Mouse (Mus musculus) myocyte (in vitro differentiated cells): ENCODE results near the gene Sebox. TPM values are rescaled to one million over a fixed set of nuclear protein-coding genes. Genes with fewer than 3 reads are reported as not detected.

Experiments
- H3K27me3 ChIP-seq: one replicate; pipeline ENCODE4 v1.6.1; 2011; ENCODE audit not compliant: control insufficient read depth, insufficient read depth, insufficient read length
- H3K36me3 ChIP-seq: one replicate; pipeline ENCODE4 v1.6.1; 2011; ENCODE audit not compliant: control insufficient read depth, insufficient read depth
- H3K4me2 ChIP-seq: one replicate; pipeline ENCODE4 v1.6.1; 2011; ENCODE audit warnings: low read depth, control low read depth
- H3K4me3 ChIP-seq: one replicate; pipeline ENCODE4 v1.5.1; 2011; ENCODE audit warnings: mild to moderate bottlenecking, control low read depth, moderate library complexity
- H3K79me2 ChIP-seq: one replicate; pipeline ENCODE4 v1.6.1; 2011; ENCODE audit not compliant: control insufficient read depth, insufficient read depth
- H3ac ChIP-seq: one replicate; pipeline ENCODE4 v1.6.1; 2011; ENCODE audit not compliant: control insufficient read depth, insufficient read length
- CEBPB ChIP-seq: IDR thresholded peaks from 2 replicates; pipeline ENCODE4 v1.6.1; 2011; ENCODE audit warnings: mild to moderate bottlenecking, moderate library complexity; ENCODE audit not compliant: poor library complexity, insufficient read depth, severe bottlenecking
- E2F4 ChIP-seq: IDR thresholded peaks from one replicate; pipeline ENCODE4 v1.6.1; 2011; ENCODE audit warnings: mild to moderate bottlenecking, control low read depth, moderate library complexity; ENCODE audit not compliant: insufficient read depth
- MAX ChIP-seq: IDR thresholded peaks from one replicate; pipeline ENCODE4 v1.6.1; 2011; ENCODE audit warnings: low read depth, mild to moderate bottlenecking, control low read depth
- MYOD1 ChIP-seq, 3 experiments: IDR thresholded peaks; one replicate each; pipeline ENCODE4 v1.6.1; 2011; ENCODE audit warnings: control low read depth in 2 of 3, low read depth in 2 of 3, mild to moderate bottlenecking in 2 of 3, moderate library complexity in 1 of 3; ENCODE audit not compliant: insufficient read length in 2 of 3, control insufficient read depth in 1 of 3
- MYOG ChIP-seq, 3 experiments: IDR thresholded peaks; one replicate each; pipeline ENCODE4 v1.6.1; 2011; ENCODE audit warnings: control low read depth in 2 of 3, low read depth in 2 of 3, mild to moderate bottlenecking in 2 of 3; ENCODE audit not compliant: insufficient read length in 2 of 3, control insufficient read depth in 1 of 3, insufficient read depth in 1 of 3
- POLR2A ChIP-seq: IDR thresholded peaks from one replicate; pipeline ENCODE4 v1.6.1; 2011; ENCODE audit warnings: low read depth, mild to moderate bottlenecking, control low read depth, moderate library complexity; ENCODE audit not compliant: insufficient read length
- POLR2AphosphoS2 ChIP-seq: IDR thresholded peaks from one replicate; pipeline ENCODE4 v1.6.1; 2011; ENCODE audit warnings: low read depth, control low read depth; ENCODE audit not compliant: insufficient read length
- REST ChIP-seq: IDR thresholded peaks from one replicate; pipeline ENCODE4 v1.6.1; 2011; ENCODE audit warnings: mild to moderate bottlenecking, control low read depth, moderate library complexity; ENCODE audit not compliant: insufficient read depth, insufficient read length
- SRF ChIP-seq: IDR thresholded peaks from one replicate; pipeline ENCODE4 v1.6.1; 2011; ENCODE audit warnings: low read depth; ENCODE audit not compliant: control insufficient read depth, insufficient read length
- TCF12 ChIP-seq: IDR thresholded peaks from one replicate; pipeline ENCODE4 v1.6.1; 2011; ENCODE audit warnings: mild to moderate bottlenecking, control low read depth; ENCODE audit not compliant: poor library complexity, insufficient read depth, severe bottlenecking
- TCF3 ChIP-seq: IDR thresholded peaks from one replicate; pipeline ENCODE4 v1.6.1; 2011; ENCODE audit warnings: low read depth, control low read depth; ENCODE audit not compliant: insufficient read length
- USF1 ChIP-seq: IDR thresholded peaks from one replicate; pipeline ENCODE4 v1.6.1; 2011; ENCODE audit warnings: low read depth, mild to moderate bottlenecking, control low read depth, moderate library complexity
- polyA plus RNA-seq: library from polyadenylated mRNA; unstranded; fragments of >200 nt; fragmentation: generic; extraction: Trizol; gene quantifications from one replicate; pipeline ENCODE4 v1.2.1, GENCODE M21; 2012; ENCODE audit warnings: missing spikeins

Sebox gene
- polyA plus RNA-seq, 1 experiment, result not detected

- Histone ChIP-seq H3K36me3 (no peaks in the 10 kb centered on the region), H3K4me3 (peak overlapping the region; percentile 24), H3ac (no peak overlapping the region), H3K27me3 (peaks cover 32% of the 10 kb centered on the region), H3K4me2 (peak overlapping the region; percentile 96), H3K79me2 (no peaks in the 10 kb centered on the region)
- no peak for TF ChIP-seq MYOG (IDR thresholded peaks at IDR 0.05; ENCODE audit: control insufficient read depth in 1 of 3, insufficient read depth in 1 of 3, insufficient read length in 2 of 3, low read depth in 2 of 3)
- TF ChIP-seq TCF3, result no peak
- peak; percentile 89 for TF ChIP-seq REST
- no peak for TF ChIP-seq POLR2AphosphoS2
- no peak for TF ChIP-seq POLR2A
- no peak for TF ChIP-seq MYOD1 (IDR thresholded peaks at IDR 0.05; ENCODE audit: control insufficient read depth in 1 of 3, insufficient read length in 2 of 3, low read depth in 2 of 3)
Observed at GRCm38 (mm10) chr11:78497071-78497541, 6.1 kb upstream of the Sebox start.

DNA sequence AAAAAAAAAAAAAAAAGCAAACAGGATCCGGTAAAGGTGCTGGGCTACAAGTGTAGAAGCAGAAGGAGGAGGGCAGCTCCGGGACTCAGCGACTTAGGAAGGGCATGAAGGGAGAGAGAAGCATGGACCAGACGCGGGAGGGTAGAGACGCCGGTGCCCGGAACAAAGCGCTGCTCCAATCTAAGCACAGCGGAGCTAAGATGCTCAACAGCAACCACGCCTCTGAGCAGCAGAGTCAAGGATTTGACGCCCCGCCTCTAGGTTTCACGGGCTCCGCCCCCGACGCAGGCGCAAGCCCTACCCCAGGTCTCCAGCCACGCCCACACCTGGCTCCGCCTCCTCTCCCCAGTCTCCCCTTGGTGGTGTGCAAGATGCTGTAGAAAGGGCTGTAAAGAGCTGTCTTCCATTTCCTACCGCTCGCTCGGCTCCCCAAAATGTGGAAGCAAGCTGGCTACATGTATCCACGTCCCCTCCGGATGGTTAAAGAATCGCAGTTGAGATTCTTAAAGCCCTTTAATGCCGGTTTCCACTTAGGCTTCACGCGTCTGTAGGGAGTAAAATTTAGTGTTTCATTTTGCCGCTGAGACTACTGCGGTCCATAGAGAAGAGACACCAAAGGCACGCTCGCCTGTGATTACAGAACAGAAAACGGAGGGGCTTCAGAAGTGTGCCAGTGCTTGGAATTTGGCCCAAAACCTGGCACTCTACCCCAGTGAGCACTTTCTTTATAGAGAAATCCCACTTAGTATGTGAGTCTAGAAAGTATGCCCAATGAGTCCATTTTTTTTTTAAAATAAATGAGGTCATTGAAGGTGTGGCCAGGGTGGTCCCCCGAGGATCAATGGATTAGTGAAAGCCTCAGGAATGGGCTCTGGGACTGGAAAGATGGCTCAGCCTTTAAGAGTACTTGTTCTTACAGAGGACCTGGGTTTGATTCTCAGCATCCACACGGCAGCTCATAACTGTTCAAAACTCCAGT lies 5.4 kb upstream of the Sebox start, which contains the start of gene Sarm1:
Gene Sarm1, minus strand, starts transcription at position 211 of the 979 bp plus-strand sequence.
- Histone ChIP-seq H3K27me3 (peaks cover 34% of the 10 kb centered on the region), H3K36me3 (no peaks in the 10 kb centered on the region), H3K4me2 (peak within 1 kb of the TSS; percentile 96), H3ac (no peak within 1 kb of the TSS), H3K4me3 (peak within 1 kb of the TSS; percentile 24), H3K79me2 (no peaks in the 10 kb centered on the region)
- peak; percentile 22 for TF ChIP-seq POLR2A
- no peak for TF ChIP-seq TCF3

- Histone ChIP-seq H3K4me3 (peak within 1 kb of the TSS; percentile 24), H3ac (no peak within 1 kb of the TSS), H3K4me2 (peak within 1 kb of the TSS; percentile 96), H3K27me3 (peaks cover 34% of the 10 kb centered on the region), H3K36me3 (no peaks in the 10 kb centered on the region), H3K79me2 (no peaks in the 10 kb centered on the region)
- TF ChIP-seq POLR2A (no peak), E2F4 (no peak), TCF3 (no peak), REST (no peak), CEBPB (no peak), MAX (no peak), SRF (no peak), TCF12 (no peak), MYOG (IDR thresholded peaks at IDR 0.05; ENCODE audit: control insufficient read depth in 1 of 3, insufficient read depth in 1 of 3, insufficient read length in 2 of 3, low read depth in 2 of 3) (no peak), POLR2AphosphoS2 (no peak), MYOD1 (IDR thresholded peaks at IDR 0.05; ENCODE audit: control insufficient read depth in 1 of 3, insufficient read length in 2 of 3, low read depth in 2 of 3) (no peak), USF1 (no peak)
Observed at GRCm38 (mm10) chr11:78499004-78499403, 4.2 kb upstream of the Sebox start, which contains the start of gene Vtn. TSS of gene Vtn (plus strand) at chr11:78499091.

GRCm38 (mm10) chr11:78499543-78499942 lies 3.7 kb upstream of the Sebox start:
- Histone ChIP-seq H3K79me2 (no peaks in the 10 kb centered on the region), H3K4me2 (no peak overlapping the region), H3K4me3 (no peak overlapping the region), H3K27me3 (peaks cover 29% of the 10 kb centered on the region), H3K36me3 (no peaks in the 10 kb centered on the region), H3ac (no peak overlapping the region)
- TF ChIP-seq MYOG (IDR thresholded peaks at IDR 0.05; ENCODE audit: control insufficient read depth in 1 of 3, insufficient read depth in 1 of 3, insufficient read length in 2 of 3, low read depth in 2 of 3) (no peak), USF1 (no peak), TCF12 (no peak), REST (no peak), CEBPB (no peak), TCF3 (no peak), POLR2A (no peak), SRF (no peak), MYOD1 (IDR thresholded peaks at IDR 0.05; ENCODE audit: control insufficient read depth in 1 of 3, insufficient read length in 2 of 3, low read depth in 2 of 3) (no peak)

DNA sequence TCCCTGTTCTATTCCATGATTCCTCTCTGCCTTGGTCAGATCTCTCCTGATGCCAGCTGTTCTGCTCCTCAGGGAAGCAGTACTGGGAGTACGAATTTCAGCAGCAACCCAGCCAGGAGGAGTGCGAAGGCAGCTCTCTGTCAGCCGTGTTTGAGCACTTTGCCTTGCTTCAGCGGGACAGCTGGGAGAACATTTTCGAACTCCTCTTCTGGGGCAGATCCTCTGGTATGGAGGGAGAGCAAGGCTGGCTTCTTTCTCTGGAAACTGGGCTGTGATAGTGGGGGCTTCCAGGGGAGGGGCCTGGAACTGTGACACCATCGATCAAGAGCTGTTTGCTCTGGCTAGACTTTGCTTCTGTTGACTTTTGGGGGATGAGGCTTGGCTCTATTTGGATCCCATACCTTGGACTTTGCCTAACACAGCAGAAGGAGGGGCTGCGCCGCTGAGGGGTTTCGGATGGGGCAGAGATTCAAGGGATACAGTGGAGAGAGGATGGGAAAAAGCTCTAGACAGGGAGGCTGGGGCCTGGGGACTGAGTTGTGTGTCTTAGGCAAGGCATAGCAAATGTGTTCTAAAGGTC lies 2.5 kb upstream of the Sebox start:
- H3K79me2 ChIP-seq, result no peaks in the 10 kb centered on the region
- H3K27me3 ChIP-seq, result peaks cover 28% of the 10 kb centered on the region
- H3K4me3 ChIP-seq, result no peak overlapping the region
- H3K36me3 ChIP-seq, result no peaks in the 10 kb centered on the region
- no peak for TF ChIP-seq TCF3
- no peak for TF ChIP-seq TCF12
- no peak for TF ChIP-seq MYOG (IDR thresholded peaks at IDR 0.05; ENCODE audit: control insufficient read depth in 1 of 3, insufficient read depth in 1 of 3, insufficient read length in 2 of 3, low read depth in 2 of 3)
- TF ChIP-seq MYOD1 (IDR thresholded peaks at IDR 0.05; ENCODE audit: control insufficient read depth in 1 of 3, insufficient read length in 2 of 3, low read depth in 2 of 3), result no peak
- TF ChIP-seq E2F4, result no peak
- no peak for TF ChIP-seq POLR2A
- no peak for TF ChIP-seq POLR2AphosphoS2
- H3K4me2 ChIP-seq, result no peak overlapping the region
- no peak overlapping the region for H3ac ChIP-seq
